Mouse (Mus musculus) ES-E14 (cell line): ENCODE results near the gene Nat10. TPM values are rescaled to one million over a fixed set of nuclear protein-coding genes. Genes with fewer than 3 reads are reported as not detected.

Experiments used
- DNase-seq: peaks from one replicate; pipeline ENCODE4 v3.0.0-alpha.2; 2013; ENCODE audit warnings: low read depth, low spot score
- H3K27ac ChIP-seq: 2 replicates; pipeline ENCODE4 v1.5.1; 2012; ENCODE audit warnings: low read depth, mild to moderate bottlenecking, low read length, moderate library complexity, mixed read lengths; ENCODE audit not compliant: poor library complexity, insufficient read depth, severe bottlenecking
- H3K36me3 ChIP-seq: 2 replicates; pipeline ENCODE4 v1.6.1; 2012; ENCODE audit warnings: mild to moderate bottlenecking, low read length, moderate library complexity, mixed read lengths; ENCODE audit not compliant: control insufficient read depth, poor library complexity, insufficient read depth, severe bottlenecking
- H3K4me1 ChIP-seq, 2 experiments: fragments of 150-350 bp in 1 of 2; sonication (generic) in 1 of 2; 2 replicates each; pipeline ENCODE4 v1.6.1; 2012; ENCODE audit warnings: low read length in 2 of 2, mild to moderate bottlenecking in 1 of 2, mixed read lengths in 1 of 2; ENCODE audit not compliant: control insufficient read depth in 2 of 2, insufficient read depth in 2 of 2, poor library complexity in 1 of 2
- H3K4me3 ChIP-seq, 2 experiments: fragments of 150-350 bp in 1 of 2; sonication (generic) in 1 of 2; 2 replicates each; pipeline ENCODE4 v1.5.1; 2012; ENCODE audit warnings: low read length in 2 of 2, low read depth in 1 of 2, mild to moderate bottlenecking in 1 of 2, mixed read lengths in 1 of 2; ENCODE audit not compliant: insufficient read depth in 1 of 2, poor library complexity in 1 of 2, severe bottlenecking in 1 of 2
- H3K9ac ChIP-seq: 2 replicates; pipeline ENCODE4 v1.6.1; 2012; ENCODE audit warnings: low read depth, mild to moderate bottlenecking, low read length, mixed read lengths; ENCODE audit not compliant: poor library complexity, insufficient read depth, severe bottlenecking
- H3K9me3 ChIP-seq: fragments of 150-350 bp; sonication (generic); 2 replicates; pipeline ENCODE4 v1.6.1; 2012; ENCODE audit warnings: low read depth, mild to moderate bottlenecking, low read length; ENCODE audit not compliant: control insufficient read depth, insufficient read depth
- CHD2 ChIP-seq: IDR thresholded peaks from 2 replicates; pipeline ENCODE4 v1.6.1; 2014; ENCODE audit warnings: mild to moderate bottlenecking, low read depth, low read length, inconsistent platforms
- HCFC1 ChIP-seq: IDR thresholded peaks from 2 replicates; pipeline ENCODE4 v1.6.1; 2012; ENCODE audit warnings: low read length, inconsistent platforms, borderline replicate concordance; ENCODE audit not compliant: insufficient read depth
- MAFK ChIP-seq: IDR thresholded peaks from 2 replicates; pipeline ENCODE4 v1.6.1; 2014; ENCODE audit warnings: mild to moderate bottlenecking, low read depth, low read length, inconsistent platforms; ENCODE audit not compliant: insufficient read depth
- ZC3H11A ChIP-seq: IDR thresholded peaks from 2 replicates; pipeline ENCODE4 v1.6.1; 2012; ENCODE audit warnings: low read depth, mild to moderate bottlenecking, inconsistent platforms, low read length, borderline replicate concordance
- ZNF384 ChIP-seq: IDR thresholded peaks from 2 replicates; pipeline ENCODE4 v1.6.1; 2012; ENCODE audit warnings: low read depth, low read length, inconsistent platforms
- in situ Hi-C, 2 experiments: fragments of 600-800 bp; cut with MboI; formaldehyde crosslinking; loops; one replicate each; pipeline ENCODE4 v1.15.1; 2025; ENCODE audit warnings: low sequenced_read_pairs in 2 of 2, inconsistent platforms in 1 of 2; ENCODE audit not compliant: unreplicated experiment in 2 of 2
- total RNA-seq: library from RNA; depleted of rRNA; stranded (reverse); fragments of 300-350 nt; gene quantifications from 2 replicates; pipeline ENCODE4 v1.2.3, GENCODE M21; 2012

The Nat10 gene
- total RNA-seq, 1 experiment: 77.0 TPM

- Histone ChIP-seq H3K4me3 (peak overlapping the region in 1 of 2 experiments; percentile 53; a peak in 2 of 4 replicates), H3K36me3 (peaks cover 12% of the 10 kb centered on the region; the same call in 1 of the 2 replicates), H3K4me1 (no peaks in the 10 kb centered on the region; a peak in 1 of 4 replicates), H3K9ac (no peak overlapping the region), H3K9me3 (no peaks in the 10 kb centered on the region), H3K27ac (no peak overlapping the region)
- no peak for DNase-seq
- in situ Hi-C loops: no loop called here
- TF ChIP-seq HCFC1 (no peak), ZC3H11A (no peak), CHD2 (no peak), ZNF384 (no peak), MAFK (no peak)
Observed at GRCm38 (mm10) chr2:103761993-103762392, 923 bp upstream of the Nat10 start.

- Histone ChIP-seq H3K4me3 (peak overlapping the region; percentile 68 to 90), H3K36me3 (peaks cover 10% of the 10 kb centered on the region), H3K9me3 (no peaks in the 10 kb centered on the region), H3K27ac (peak overlapping the region; percentile 83), H3K4me1 (no peaks in the 10 kb centered on the region; a peak in 1 of 4 replicates), H3K9ac (peak overlapping the region; percentile 94)
- in situ Hi-C loops: no loop called here
- DNase-seq: no peak
- TF ChIP-seq MAFK: no peak
- TF ChIP-seq CHD2: no peak; the same call in 1 of the 2 replicates
- TF ChIP-seq ZC3H11A: no peak
- TF ChIP-seq ZNF384: no peak
- TF ChIP-seq HCFC1: no peak
Observed at GRCm38 (mm10) chr2:103760421-103760820, 649 bp downstream of the Nat10 start.

GRCm38 (mm10) chr2:103755458-103756085 lies 5.5 kb downstream of the Nat10 start:
- in situ Hi-C loops: no loop called here
- no peak overlapping the region for H3K9ac ChIP-seq
- no peak overlapping the region for H3K4me3 ChIP-seq
- no peak overlapping the region for H3K27ac ChIP-seq
- H3K4me1 ChIP-seq: no peaks in the 10 kb centered on the region
- DNase-seq: no peak
- H3K36me3 ChIP-seq: peaks cover 45% of the 10 kb centered on the region
- TF ChIP-seq CHD2 (no peak), MAFK (no peak), ZC3H11A (no peak)
- no peaks in the 10 kb centered on the region for H3K9me3 ChIP-seq

- Histone ChIP-seq H3K9me3 (no peaks in the 10 kb centered on the region), H3K9ac (no peak overlapping the region), H3K27ac (no peak overlapping the region), H3K4me3 (no peak overlapping the region), H3K4me1 (no peaks in the 10 kb centered on the region), H3K36me3 (peaks cover 53% of the 10 kb centered on the region)
- TF ChIP-seq MAFK: no peak
- TF ChIP-seq CHD2: no peak
- no peak for TF ChIP-seq ZNF384
- TF ChIP-seq HCFC1: no peak
- TF ChIP-seq ZC3H11A: no peak
- in situ Hi-C loops: no loop called here
- no peak for DNase-seq
Observed at GRCm38 (mm10) chr2:103754614-103755013, 6.5 kb downstream of the Nat10 start.

GRCm38 (mm10) chr2:103751771-103752170 lies 9.3 kb downstream of the Nat10 start:
- Histone ChIP-seq H3K9ac (no peak overlapping the region), H3K4me3 (no peak overlapping the region), H3K27ac (no peak overlapping the region), H3K36me3 (peaks cover 63% of the 10 kb centered on the region), H3K9me3 (no peaks in the 10 kb centered on the region), H3K4me1 (peaks cover 0 to 4% of the 10 kb centered on the region in 2 experiments; a peak in 1 of 4 replicates)
- no peak for DNase-seq
- in situ Hi-C loops: no loop called here
- no peak for TF ChIP-seq HCFC1
- no peak for TF ChIP-seq ZC3H11A
- TF ChIP-seq ZNF384: no peak
- no peak for TF ChIP-seq MAFK
- no peak for TF ChIP-seq CHD2
